Mouse (Mus musculus) brown adipose tissue, adult 24 weeks (tissue): ENCODE results near the gene Ehf. TPM values are rescaled to one million over a fixed set of nuclear protein-coding genes. Genes with fewer than 3 reads are reported as not detected.

Experiments used
- H3K27ac ChIP-seq: fragments of 200-500 bp; replicated peaks from 2 replicates; pipeline ENCODE4 v1.5.1; 2012; ENCODE audit warnings: low read depth, mild to moderate bottlenecking, low read length
- H3K4me1 ChIP-seq: fragments of 200-500 bp; 2 replicates; pipeline ENCODE4 v1.6.1; 2012; ENCODE audit warnings: low read length, mixed read lengths; ENCODE audit not compliant: control insufficient read depth, insufficient read depth, insufficient read length
- H3K4me3 ChIP-seq: fragments of 200-500 bp; 2 replicates; pipeline ENCODE4 v1.5.1; 2012; ENCODE audit warnings: low read depth, mild to moderate bottlenecking, low read length, moderate library complexity; ENCODE audit not compliant: insufficient read depth
- polyA plus RNA-seq: library from polyadenylated mRNA; stranded (reverse); fragments of >200 nt; gene quantifications from 2 replicates; pipeline ENCODE4 v1.2.4, GENCODE M21; 2012; ENCODE audit not compliant: missing spikeins, insufficient read depth, insufficient read length

Ehf gene
- polyA plus RNA-seq = not detected in 2 replicates

- H3K27ac ChIP-seq = no peak within 1 kb of the TSS
Measured at GRCm38 (mm10) chr2:103303132-103303531, at the start of gene Ehf. Gene Ehf, minus strand, starts transcription at chr2:103303278.

GRCm38 (mm10) chr2:103347417-103347891 lies 44.4 kb upstream of the Ehf start:
- H3K4me1 ChIP-seq = no peaks in the 10 kb centered on the region
- H3K27ac ChIP-seq = no peak overlapping the region
- no peak overlapping the region for H3K4me3 ChIP-seq

More at GRCm38 (mm10) chr2:103303132-103303531, at the start of gene Ehf:
- H3K4me3 ChIP-seq = no peak within 1 kb of the TSS
- no peaks in the 10 kb centered on the region for H3K4me1 ChIP-seq

GRCm38 (mm10) chr2:103346751-103347289 lies 43.7 kb upstream of the Ehf start:
- no peak overlapping the region for H3K27ac ChIP-seq
- no peak overlapping the region for H3K4me3 ChIP-seq
- no peaks in the 10 kb centered on the region for H3K4me1 ChIP-seq

GRCm38 (mm10) chr2:103343611-103344010 lies 40.5 kb upstream of the Ehf start:
- Histone ChIP-seq H3K4me3 (no peak overlapping the region), H3K4me1 (no peaks in the 10 kb centered on the region), H3K27ac (no peak overlapping the region)

- H3K27ac ChIP-seq = no peak overlapping the region
- H3K4me1 ChIP-seq = no peaks in the 10 kb centered on the region
- no peak overlapping the region for H3K4me3 ChIP-seq
Measured at GRCm38 (mm10) chr2:103342123-103342522, 39.0 kb upstream of the Ehf start.

- H3K27ac ChIP-seq = no peak overlapping the region
- H3K4me1 ChIP-seq = no peaks in the 10 kb centered on the region
- H3K4me3 ChIP-seq = no peak overlapping the region
Measured at GRCm38 (mm10) chr2:103341375-103341971, 38.4 kb upstream of the Ehf start.

- Histone ChIP-seq H3K27ac (no peak overlapping the region), H3K4me1 (no peaks in the 10 kb centered on the region), H3K4me3 (no peak overlapping the region)
Measured at GRCm38 (mm10) chr2:103338706-103339105, 35.6 kb upstream of the Ehf start.

- no peak overlapping the region for H3K4me3 ChIP-seq
- H3K27ac ChIP-seq = no peak overlapping the region
- no peaks in the 10 kb centered on the region for H3K4me1 ChIP-seq
Measured at GRCm38 (mm10) chr2:103337370-103337769, 34.3 kb upstream of the Ehf start.

GRCm38 (mm10) chr2:103336621-103337020 lies 33.5 kb upstream of the Ehf start:
- Histone ChIP-seq H3K27ac (no peak overlapping the region), H3K4me1 (no peaks in the 10 kb centered on the region), H3K4me3 (no peak overlapping the region)

- H3K27ac ChIP-seq = no peak overlapping the region
- H3K4me3 ChIP-seq = no peak overlapping the region
- no peaks in the 10 kb centered on the region for H3K4me1 ChIP-seq
Measured at GRCm38 (mm10) chr2:103336000-103336399, 32.9 kb upstream of the Ehf start.

GRCm38 (mm10) chr2:103331666-103332191 lies 28.7 kb upstream of the Ehf start:
- no peak overlapping the region for H3K27ac ChIP-seq
- no peak overlapping the region for H3K4me3 ChIP-seq
- no peaks in the 10 kb centered on the region for H3K4me1 ChIP-seq

GRCm38 (mm10) chr2:103328731-103329130 lies 25.7 kb upstream of the Ehf start:
- H3K27ac ChIP-seq = no peak overlapping the region
- no peak overlapping the region for H3K4me3 ChIP-seq
- H3K4me1 ChIP-seq = no peaks in the 10 kb centered on the region

- Histone ChIP-seq H3K27ac (no peak overlapping the region), H3K4me3 (no peak overlapping the region), H3K4me1 (no peaks in the 10 kb centered on the region)
Measured at GRCm38 (mm10) chr2:103325301-103326048, 22.4 kb upstream of the Ehf start.

GRCm38 (mm10) chr2:103324320-103324719 lies 21.2 kb upstream of the Ehf start:
- Histone ChIP-seq H3K4me1 (no peaks in the 10 kb centered on the region), H3K27ac (no peak overlapping the region), H3K4me3 (no peak overlapping the region)

- H3K4me1 ChIP-seq = no peaks in the 10 kb centered on the region
- no peak overlapping the region for H3K27ac ChIP-seq
- no peak overlapping the region for H3K4me3 ChIP-seq
Measured at GRCm38 (mm10) chr2:103322171-103322570, 19.1 kb upstream of the Ehf start.
